Comparison of ENCODE assay signal across 9 mouse cellular contexts in the genomic region with DNA sequence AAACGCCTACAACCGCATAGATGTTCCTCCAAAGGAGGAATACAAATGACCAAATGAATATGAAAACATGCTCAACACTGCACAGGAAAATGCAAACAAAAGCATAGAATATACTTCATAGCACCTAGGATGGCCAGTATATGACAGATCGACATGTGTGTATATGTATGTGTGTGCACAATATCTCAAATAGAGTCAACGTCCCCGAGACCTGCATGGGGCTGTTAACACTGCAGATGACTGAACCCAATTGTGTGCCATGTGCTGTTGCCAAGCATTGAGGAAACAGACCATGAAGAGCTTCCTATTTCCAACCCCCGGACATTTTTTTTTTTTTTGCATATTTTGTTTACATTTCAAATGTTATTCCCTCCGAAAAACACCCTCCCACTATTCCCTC. TPM values are rescaled to one million over a fixed set of nuclear protein-coding genes. Genes with fewer than 3 reads are reported as not detected.
DNase-seq lines count a peak whose midpoint lies in the region; ATAC-seq and TF ChIP-seq lines count a peak whose summit lies in the region.
"Had no signal": no experiment of that assay in that cellular context is flagged by ENCODE, and none has a peak within 500 bp of the region (broad histone marks: within the 10 kb centered on the region; RNA-seq: fewer than 3 reads in every experiment).

No protein-coding gene starts in this region.

- TF ChIP-seq CTCF in kidney, postnatal 0 days (IDR thresholded peaks at IDR 0.05; ENCODE audit: low read depth), result no peak

- no peaks in the 10 kb centered on the region for H3K9me3 ChIP-seq in kidney, postnatal 0 days (replicated peaks; ENCODE audit: low read length)
- H3K9me3 ChIP-seq in midbrain, embryonic 11.5 days (ENCODE audit: control insufficient read depth, low read length), result no peaks in the 10 kb centered on the region

- peak overlapping the region; percentile 87; the same call in 1 of the 2 replicates for H3K27ac ChIP-seq in kidney, postnatal 0 days
- H3K27ac ChIP-seq in midbrain, embryonic 11.5 days (ENCODE audit: low read depth, low read length), result no peak overlapping the region

- WGBS in kidney, postnatal 0 days, result 29% methylated on average over 7 of the region's 7 CpGs
- WGBS in midbrain, embryonic 11.5 days, result 33% methylated on average over 7 of the region's 7 CpGs

- no peak overlapping the region for H3K4me3 ChIP-seq in kidney, postnatal 0 days (replicated peaks; ENCODE audit: low read depth, low read length)
- H3K4me3 ChIP-seq in midbrain, embryonic 11.5 days (ENCODE audit: low read depth, low read length), result no peak overlapping the region

- DNase-seq in kidney, postnatal 0 days (ENCODE audit: low spot score), result peak; percentile 11
- DNase-seq in kidney, postnatal 4 days, result no peak
- peak; percentile 22 for DNase-seq in Muller cell, postnatal 12 days (ENCODE audit: inconsistent ontology term)
- peak; percentile 84 for DNase-seq in midbrain, embryonic 11.5 days (ENCODE audit: low spot score, missing footprints)
- DNase-seq in right cerebral cortex, postnatal 4 days, result no peak
- no peak for DNase-seq in left cerebral cortex, postnatal 36 days (ENCODE audit: low spot score in 2 of 2)
- no peak for DNase-seq in embryo, embryonic 9.5 days (ENCODE audit: extremely low spot score)
- DNase-seq: cerebellum, adult 11 months had no signal

- H3K4me1 ChIP-seq in kidney, postnatal 0 days (replicated peaks; ENCODE audit: insufficient read depth, low read length), result no peaks in the 10 kb centered on the region
- H3K4me1 ChIP-seq in midbrain, embryonic 11.5 days (ENCODE audit: control insufficient read depth, insufficient read depth, low read length), result no peaks in the 10 kb centered on the region

- H3K4me2 ChIP-seq in kidney, postnatal 0 days (ENCODE audit: low read length), result no peak overlapping the region
- no peak overlapping the region for H3K4me2 ChIP-seq in midbrain, embryonic 11.5 days

- no peak overlapping the region for H3K9ac ChIP-seq in kidney, postnatal 0 days (ENCODE audit: low read depth, low read length)
- H3K9ac ChIP-seq in midbrain, embryonic 11.5 days (ENCODE audit: low read length), result no peak overlapping the region

- intact Hi-C loops in left cerebral cortex, postnatal 36 days (cut with DNase I), result no loop called here

- no peaks in the 10 kb centered on the region for H3K27me3 ChIP-seq in kidney, postnatal 0 days (ENCODE audit: insufficient read depth, low read length)
- no peaks in the 10 kb centered on the region for H3K27me3 ChIP-seq in midbrain, embryonic 11.5 days (ENCODE audit: control insufficient read depth, insufficient read depth, low read length)

- peak; percentile 39 for ATAC-seq in kidney, postnatal 0 days (replicated peaks; ENCODE audit: low FRiP score, low read depth)
- ATAC-seq in granulocyte monocyte progenitor cell, adult 5-6 weeks (replicated peaks; ENCODE audit: poor library complexity, severe bottlenecking), result peak; percentile 58
- 0 out of 2 replicates have a peak, but pooled peaks have one; percentile 37 for ATAC-seq in midbrain, embryonic 11.5 days (ENCODE audit: low FRiP score)

- peaks cover 25% of the 10 kb centered on the region; the same call in 1 of the 2 replicates for H3K36me3 ChIP-seq in kidney, postnatal 0 days (ENCODE audit: insufficient read depth, low read length)
- no peaks in the 10 kb centered on the region for H3K36me3 ChIP-seq in midbrain, embryonic 11.5 days (ENCODE audit: control insufficient read depth, insufficient read depth, low read length)

RNA-seq across cellular contexts. Expression of gene Trappc6b, which starts 20.4 kb away (rescaled TPM):
- polyA plus RNA-seq in kidney, postnatal 0 days (2015; fragmentation: Nextera tagmentation; extraction: Ambion mirVana), result 105 and 117 TPM in 2 replicates
- 25.7 and 58.6 TPM in 2 replicates for total RNA-seq in granulocyte monocyte progenitor cell, adult 5-6 weeks (2014; fragmentation: Nextera tagmentation)
- total RNA-seq in granulocyte monocyte progenitor cell, adult 5-6 weeks (2017), result 49.7 and 53.6 TPM in 2 replicates
- polyA plus RNA-seq in midbrain, embryonic 11.5 days (2014; fragmentation: Nextera tagmentation; extraction: Ambion mirVana), result 72.3 and 79.8 TPM in 2 replicates
- total RNA-seq in left cerebral cortex, postnatal 36 days (2021), result 100 to 1,000 TPM; 117 to 122 TPM

RNA-seq across cellular contexts. Expression of gene Pnn, which starts 25.8 kb away (rescaled TPM):
- 64.6 and 67.3 TPM in 2 replicates for polyA plus RNA-seq in kidney, postnatal 0 days (2015; fragmentation: Nextera tagmentation; extraction: Ambion mirVana)
- 89.3 and 101 TPM in 2 replicates for total RNA-seq in granulocyte monocyte progenitor cell, adult 5-6 weeks (2014; fragmentation: Nextera tagmentation)
- total RNA-seq in granulocyte monocyte progenitor cell, adult 5-6 weeks (2017), result 104 and 113 TPM in 2 replicates
- 97.3 and 119 TPM in 2 replicates for polyA plus RNA-seq in midbrain, embryonic 11.5 days (2014; fragmentation: Nextera tagmentation; extraction: Ambion mirVana)
- 10 to 100 TPM; 49.3 to 71.7 TPM for total RNA-seq in left cerebral cortex, postnatal 36 days (2021)

RNA-seq across cellular contexts. Expression of gene Gemin2, which starts 27.7 kb away (rescaled TPM):
- 20.1 and 23.5 TPM in 2 replicates for polyA plus RNA-seq in kidney, postnatal 0 days (2015; fragmentation: Nextera tagmentation; extraction: Ambion mirVana)
- total RNA-seq in granulocyte monocyte progenitor cell, adult 5-6 weeks (2014; fragmentation: Nextera tagmentation), result 23.0 and 23.4 TPM in 2 replicates
- 14.0 and 22.3 TPM in 2 replicates for total RNA-seq in granulocyte monocyte progenitor cell, adult 5-6 weeks (2017)
- polyA plus RNA-seq in midbrain, embryonic 11.5 days (2014; fragmentation: Nextera tagmentation; extraction: Ambion mirVana), result 25.4 and 25.8 TPM in 2 replicates
- total RNA-seq in left cerebral cortex, postnatal 36 days (2021), result 1 to 10 TPM; 7.0 to 7.3 TPM

RNA-seq across cellular contexts. Expression of gene Sec23a, which starts 29.0 kb away (rescaled TPM):
- 49.5 and 56.9 TPM in 2 replicates for polyA plus RNA-seq in kidney, postnatal 0 days (2015; fragmentation: Nextera tagmentation; extraction: Ambion mirVana)
- total RNA-seq in granulocyte monocyte progenitor cell, adult 5-6 weeks (2014; fragmentation: Nextera tagmentation), result 12.5 and 14.4 TPM in 2 replicates
- 20.9 and 23.7 TPM in 2 replicates for total RNA-seq in granulocyte monocyte progenitor cell, adult 5-6 weeks (2017)
- 90.3 and 97.4 TPM in 2 replicates for polyA plus RNA-seq in midbrain, embryonic 11.5 days (2014; fragmentation: Nextera tagmentation; extraction: Ambion mirVana)
- total RNA-seq in left cerebral cortex, postnatal 36 days (2021), result 100 to 1,000 TPM in 1 of 2 experiments, 10 to 100 TPM in 1; 96.3 to 103 TPM

RNA-seq across cellular contexts. Expression of gene Mia2, which starts 54.7 kb away (rescaled TPM):
- 85.5 and 91.6 TPM in 2 replicates for polyA plus RNA-seq in kidney, postnatal 0 days (2015; fragmentation: Nextera tagmentation; extraction: Ambion mirVana)
- total RNA-seq in granulocyte monocyte progenitor cell, adult 5-6 weeks (2014; fragmentation: Nextera tagmentation), result 86.2 and 124 TPM in 2 replicates
- 119 and 151 TPM in 2 replicates for total RNA-seq in granulocyte monocyte progenitor cell, adult 5-6 weeks (2017)
- 55.4 and 63.4 TPM in 2 replicates for polyA plus RNA-seq in midbrain, embryonic 11.5 days (2014; fragmentation: Nextera tagmentation; extraction: Ambion mirVana)
- 10 to 100 TPM; 41.3 to 51.0 TPM for total RNA-seq in left cerebral cortex, postnatal 36 days (2021)

Comparison
In these comparisons a context has a peak if more than half of its experiments do, and no peak if none do; other contexts are left out.
1. DNase-seq: peak in kidney, postnatal 0 days (single experiment), Muller cell, postnatal 12 days (single experiment) and midbrain, embryonic 11.5 days (single experiment); none in kidney, postnatal 4 days (0 of 2), right cerebral cortex, postnatal 4 days (single experiment), left cerebral cortex, postnatal 36 days (0 of 2) and embryo, embryonic 9.5 days (single experiment).
2. Peak in every context shown above with its lines, with median percentiles within 50 percentile points of each other: ATAC-seq.